Mouse (Mus musculus): ENCODE measurements around the gene Morc2a.
"Not testable (repeated sequence)": the region's sequence is repeated elsewhere in the genome, so short reads cannot be mapped to it uniquely, and the experiment has no call there.

The Morc2a gene

GRCm38 (mm10) chr11:3648964-3649841, at the start of gene Morc2a:
TSS of gene Morc2a (plus strand) at chr11:3649191.
- peak; percentile 93 to 97 for DNase-seq (ENCODE audit: low spot score in 2 of 2)

GRCm38 (mm10) chr11:3601966-3602365, 47.0 kb upstream of the Morc2a start:
- not testable (repeated sequence) for DNase-seq (ENCODE audit: low spot score in 2 of 2)

GRCm38 (mm10) chr11:3602687-3603086, 46.3 kb upstream of the Morc2a start:
- DNase-seq (ENCODE audit: low spot score in 2 of 2), result peak; percentile 10 to 22

- no peak for DNase-seq (ENCODE audit: low spot score in 2 of 2)
Observed at GRCm38 (mm10) chr11:3606456-3606855, 42.5 kb upstream of the Morc2a start.

- no peak for DNase-seq (ENCODE audit: low spot score in 2 of 2)
Observed at GRCm38 (mm10) chr11:3615576-3615975, 33.4 kb upstream of the Morc2a start.

- no peak for DNase-seq (ENCODE audit: low spot score in 2 of 2)
Observed at GRCm38 (mm10) chr11:3622826-3623225, 26.2 kb upstream of the Morc2a start.

GRCm38 (mm10) chr11:3624391-3625027, 24.5 kb upstream of the Morc2a start:
- DNase-seq (ENCODE audit: low spot score in 2 of 2), result no peak

GRCm38 (mm10) chr11:3628999-3629491, 19.9 kb upstream of the Morc2a start:
- peak in 1 of 2 experiments; percentile 5 for DNase-seq (ENCODE audit: low spot score in 2 of 2)

- not testable (repeated sequence) for DNase-seq (ENCODE audit: low spot score in 2 of 2)
Observed at GRCm38 (mm10) chr11:3633269-3633668, 15.7 kb upstream of the Morc2a start.

- DNase-seq (ENCODE audit: low spot score in 2 of 2), result no peak
Observed at GRCm38 (mm10) chr11:3647688-3648087, 1.3 kb upstream of the Morc2a start.

- no peak for DNase-seq (ENCODE audit: low spot score in 2 of 2)
Observed at GRCm38 (mm10) chr11:3648305-3648963, 557 bp upstream of the Morc2a start.

GRCm38 (mm10) chr11:3650141-3650540, 1.1 kb downstream of the Morc2a start:
- no peak for DNase-seq (ENCODE audit: low spot score in 2 of 2)

- no peak for DNase-seq (ENCODE audit: low spot score in 2 of 2)
Observed at GRCm38 (mm10) chr11:3661964-3662363, 13.0 kb downstream of the Morc2a start.

GRCm38 (mm10) chr11:3667506-3667905, 18.5 kb downstream of the Morc2a start:
- no peak for DNase-seq (ENCODE audit: low spot score in 2 of 2)

GRCm38 (mm10) chr11:3668768-3669167, 19.8 kb downstream of the Morc2a start:
- peak in 1 of 2 experiments; percentile 53 for DNase-seq (ENCODE audit: low spot score in 2 of 2)

GRCm38 (mm10) chr11:3669849-3670248, 20.9 kb downstream of the Morc2a start:
- no peak for DNase-seq (ENCODE audit: low spot score in 2 of 2)

GRCm38 (mm10) chr11:3671000-3671628, 22.1 kb downstream of the Morc2a start:
- no peak for DNase-seq (ENCODE audit: low spot score in 2 of 2)

GRCm38 (mm10) chr11:3674545-3674944, 25.6 kb downstream of the Morc2a start:
- DNase-seq (ENCODE audit: low spot score in 2 of 2), result no peak

- no peak for DNase-seq (ENCODE audit: low spot score in 2 of 2)
Observed at GRCm38 (mm10) chr11:3676423-3676822, 27.4 kb downstream of the Morc2a start.

GRCm38 (mm10) chr11:3677204-3677603, 28.2 kb downstream of the Morc2a start:
- no peak for DNase-seq (ENCODE audit: low spot score in 2 of 2)

GRCm38 (mm10) chr11:3679771-3680170, 30.8 kb downstream of the Morc2a start:
- no peak for DNase-seq (ENCODE audit: low spot score in 2 of 2)

GRCm38 (mm10) chr11:3683696-3684095, 34.7 kb downstream of the Morc2a start:
- no peak for DNase-seq (ENCODE audit: low spot score in 2 of 2)
